Mouse (Mus musculus): ENCODE measurements around the gene Pigb.

The Pigb gene

GRCm38 (mm10) chr9:73045204-73045603 is 5.0 kb upstream of the Pigb start:
- peak; percentile 31 for DNase-seq

- DNase-seq = peak; percentile 93
Measured at GRCm38 (mm10) chr9:73044146-73045079, 4.2 kb upstream of the Pigb start, which contains the start of gene Rab27a. Gene Rab27a (plus strand): TSS chr9:73044854.

DNA sequence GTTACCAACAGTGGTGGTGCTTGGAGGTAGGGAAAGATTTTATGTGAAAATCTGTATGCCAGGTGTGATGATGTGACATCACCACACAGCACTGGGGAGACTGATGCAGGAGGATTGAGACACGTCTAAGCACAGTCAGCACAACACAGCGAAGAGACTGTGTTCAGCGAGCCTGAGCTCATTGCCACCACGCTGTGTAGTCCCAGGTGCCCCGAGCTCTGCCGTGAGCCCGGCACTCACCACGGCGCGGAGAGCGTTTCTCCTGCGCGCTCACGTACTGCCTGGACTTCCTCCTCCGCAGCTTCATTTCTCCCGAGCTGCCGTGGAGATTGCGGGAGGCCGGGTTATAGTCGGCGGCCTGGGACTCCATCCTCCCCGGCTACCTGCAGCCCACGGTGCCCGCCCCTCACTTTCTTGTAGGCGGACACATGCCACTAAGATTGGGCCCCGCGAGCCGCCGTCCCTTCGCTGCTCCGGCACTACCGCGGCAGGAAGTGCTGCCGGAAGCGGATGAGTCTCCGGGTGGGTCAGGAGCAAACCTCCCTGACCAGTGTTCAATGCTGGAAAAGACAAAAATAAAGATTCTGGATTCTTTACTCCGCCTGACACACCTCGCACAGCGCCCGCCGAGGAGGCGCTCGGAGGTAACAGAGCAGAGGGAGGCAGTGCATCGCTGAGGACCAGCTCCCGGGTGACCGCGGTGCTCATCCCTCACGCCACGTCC is 794 bp downstream of the Pigb start:
- DNase-seq = peak; percentile 95

DNA sequence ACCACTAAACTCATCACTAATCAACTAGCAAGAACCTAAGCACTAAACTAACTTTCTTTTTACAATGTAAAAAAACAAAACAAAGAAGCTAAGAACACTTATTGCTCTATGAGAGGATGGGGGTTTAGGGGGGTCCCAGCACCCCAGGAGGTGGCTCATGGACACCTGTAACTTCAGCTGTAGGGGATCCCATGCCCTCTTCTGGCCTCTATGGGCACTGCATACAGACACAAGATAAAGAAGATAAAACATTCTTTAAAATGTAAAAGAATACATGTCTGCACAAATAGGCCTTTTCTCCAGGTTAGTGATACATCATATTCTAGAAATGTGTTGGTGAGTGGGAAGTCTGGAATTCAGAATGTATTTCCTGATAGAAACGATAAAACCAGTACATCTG is 6.8 kb downstream of the Pigb start:
- DNase-seq = no peak

DNA sequence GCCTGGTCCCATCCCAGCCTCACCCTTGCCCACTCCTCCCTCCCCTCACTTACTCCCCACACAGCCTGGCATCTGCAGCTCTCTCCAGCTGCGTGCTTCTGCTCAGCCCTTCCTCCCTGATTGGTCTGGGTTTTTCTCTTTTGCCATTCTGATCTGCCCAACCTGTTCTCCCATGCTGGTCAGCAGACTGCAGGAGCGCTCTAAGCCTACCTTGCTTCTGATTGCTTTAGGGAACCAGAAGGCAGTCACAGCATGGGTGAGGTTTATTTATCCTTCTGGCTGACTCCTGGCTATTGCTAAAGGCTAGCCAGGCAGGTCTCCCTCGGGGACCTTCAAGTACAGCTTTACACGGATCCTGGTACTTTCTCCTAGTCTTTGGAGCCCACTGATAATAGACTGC is 8.8 kb downstream of the Pigb start:
- DNase-seq = no peak

DNA sequence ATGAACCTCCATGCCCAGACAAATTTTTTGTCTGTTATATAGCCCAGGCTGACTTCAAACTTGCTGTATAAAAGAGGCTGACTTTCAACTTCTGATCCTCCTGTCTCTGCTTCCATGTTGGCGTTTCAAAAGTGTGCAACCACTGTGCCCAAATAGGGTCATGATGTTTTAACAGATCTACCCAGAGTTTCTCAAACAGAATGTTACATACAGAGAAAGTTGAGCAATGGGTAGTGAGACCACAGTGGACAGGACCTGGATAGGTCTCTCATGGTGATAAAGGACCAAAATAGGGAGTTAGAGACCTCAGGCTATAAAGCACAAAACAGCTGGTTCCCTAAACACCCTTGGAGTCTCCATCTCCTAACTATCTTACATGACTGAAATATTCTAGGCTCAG is 9.7 kb downstream of the Pigb start:
- DNase-seq = no peak

- no peak for DNase-seq
Measured at GRCm38 (mm10) chr9:73025818-73026636, 14.2 kb downstream of the Pigb start.

DNA sequence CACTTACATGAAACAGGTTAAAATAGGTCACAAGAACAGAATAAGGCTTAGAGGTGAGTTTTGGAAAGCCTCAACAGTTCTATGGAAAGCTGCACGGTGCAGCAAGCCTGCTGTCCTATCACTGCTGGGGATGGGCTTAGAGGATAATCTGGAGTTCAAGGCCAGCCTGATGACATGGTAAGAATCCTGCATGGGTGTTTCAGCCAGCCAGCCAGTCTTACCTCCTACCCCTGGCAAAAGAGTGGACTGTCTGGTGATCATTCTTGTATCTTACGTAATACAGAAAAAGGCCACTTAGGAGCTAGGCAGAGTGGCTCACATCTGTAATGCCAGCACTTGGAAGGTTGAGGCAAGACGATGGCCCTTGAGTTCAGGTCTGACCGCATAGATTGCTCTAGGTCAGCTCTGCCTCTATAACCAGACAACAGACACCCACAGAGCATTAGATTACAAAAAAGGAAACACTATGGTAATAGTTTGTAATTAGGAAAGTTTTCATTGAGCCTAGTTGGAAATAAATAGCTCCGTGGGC is 19.5 kb downstream of the Pigb start:
- DNase-seq = no peak

DNA sequence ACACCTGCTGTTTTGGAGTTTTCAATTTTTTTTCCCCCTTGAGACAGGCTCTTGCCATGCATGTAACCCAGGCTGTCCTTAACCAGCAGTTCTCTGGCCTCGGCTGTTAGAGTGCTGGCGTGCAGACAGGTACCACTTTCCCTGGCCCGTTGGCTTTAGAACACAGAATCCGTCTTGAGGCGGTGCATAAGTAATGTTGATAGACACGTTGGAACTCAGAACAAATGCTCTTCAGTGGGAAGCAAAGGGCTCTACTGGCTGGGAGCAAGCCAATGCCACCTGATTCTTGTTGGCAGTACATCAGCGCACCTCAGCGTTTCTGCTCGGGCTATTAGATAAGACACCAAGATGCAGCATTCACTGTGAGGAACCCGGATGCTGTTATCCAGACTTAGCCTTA is 20.3 kb downstream of the Pigb start:
- DNase-seq = no peak

DNA sequence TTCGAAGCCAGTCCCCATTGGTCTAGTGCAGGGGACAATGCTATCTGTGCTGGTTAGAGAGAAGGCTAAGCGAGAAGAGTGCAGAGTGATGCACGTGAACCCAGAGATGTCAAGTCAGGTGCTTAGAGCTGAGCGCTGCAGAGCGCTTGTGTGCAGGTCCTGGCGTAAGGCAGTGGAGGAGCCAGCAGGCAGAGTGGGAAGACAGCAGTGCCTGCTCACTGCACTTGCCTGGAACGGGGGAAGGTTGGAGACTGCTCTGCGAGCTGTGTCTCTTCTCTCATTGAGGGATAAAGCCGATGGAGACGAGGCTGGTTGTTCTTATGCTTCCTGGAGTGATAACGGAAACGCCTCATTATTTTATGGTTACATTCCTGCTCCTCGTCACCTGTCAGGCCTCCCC is 25.5 kb downstream of the Pigb start:
- DNase-seq = no peak

DNA sequence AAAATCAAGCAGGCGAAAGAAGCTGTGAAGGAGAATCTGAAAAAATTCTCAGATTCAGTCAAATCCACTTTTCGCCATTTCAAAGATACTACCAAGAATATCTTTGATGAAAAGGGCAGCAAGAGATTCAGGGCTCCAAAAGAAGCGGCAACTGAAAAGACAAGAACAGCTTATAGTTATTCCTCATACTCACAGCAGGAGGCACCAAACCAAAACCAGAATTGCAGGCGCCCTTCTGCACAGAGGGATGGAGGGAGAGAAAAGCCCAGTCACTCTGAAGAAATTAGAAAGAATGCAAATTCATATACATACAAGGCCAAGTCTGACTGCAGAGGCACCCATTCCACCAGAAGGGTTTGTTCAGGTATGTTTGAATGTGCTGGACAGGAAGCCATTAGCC is 27.5 kb downstream of the Pigb start:
- no peak for DNase-seq

GRCm38 (mm10) chr9:73008384-73008783 is 31.8 kb downstream of the Pigb start:
- no peak for DNase-seq

DNA sequence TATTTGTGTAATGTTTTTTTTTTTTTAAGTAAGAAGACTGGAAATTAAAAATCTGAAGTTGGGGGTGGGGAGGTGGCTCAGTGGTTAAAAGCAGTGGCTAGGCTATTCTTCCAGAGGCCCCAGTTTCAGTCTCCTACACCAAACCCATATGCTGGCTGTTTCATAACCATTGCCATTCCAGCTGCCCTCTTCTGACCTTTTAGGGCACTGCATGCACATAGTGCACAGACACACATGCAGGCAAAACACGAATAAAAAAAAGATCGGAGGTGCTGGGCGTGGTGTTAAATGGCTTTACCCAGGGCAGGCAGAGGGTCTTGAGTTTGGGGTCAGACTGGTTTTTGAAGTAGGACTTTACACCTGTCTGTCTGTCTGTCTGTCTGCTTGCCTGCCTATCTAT is 34.0 kb downstream of the Pigb start:
- DNase-seq = peak; percentile 25

DNA sequence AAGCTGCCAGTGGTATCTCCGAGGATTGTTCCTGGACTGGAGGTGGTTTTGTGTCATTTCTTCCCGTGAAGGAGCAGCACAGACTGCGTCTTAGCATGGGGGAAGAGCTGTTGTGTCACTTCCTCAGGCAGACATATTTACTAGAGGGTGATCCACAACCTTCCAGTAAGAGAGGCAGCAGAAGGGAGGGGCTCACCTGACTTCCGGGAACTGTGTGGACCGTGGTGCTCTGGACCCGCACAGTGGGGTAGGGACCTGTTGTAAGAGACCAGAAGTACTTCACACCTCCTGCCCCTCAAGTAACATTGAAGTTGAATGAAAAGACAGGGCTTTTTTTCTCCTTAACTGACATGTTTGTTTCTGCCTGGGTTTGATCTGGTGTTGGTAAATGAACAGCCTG is 35.1 kb downstream of the Pigb start:
- DNase-seq = no peak

DNA sequence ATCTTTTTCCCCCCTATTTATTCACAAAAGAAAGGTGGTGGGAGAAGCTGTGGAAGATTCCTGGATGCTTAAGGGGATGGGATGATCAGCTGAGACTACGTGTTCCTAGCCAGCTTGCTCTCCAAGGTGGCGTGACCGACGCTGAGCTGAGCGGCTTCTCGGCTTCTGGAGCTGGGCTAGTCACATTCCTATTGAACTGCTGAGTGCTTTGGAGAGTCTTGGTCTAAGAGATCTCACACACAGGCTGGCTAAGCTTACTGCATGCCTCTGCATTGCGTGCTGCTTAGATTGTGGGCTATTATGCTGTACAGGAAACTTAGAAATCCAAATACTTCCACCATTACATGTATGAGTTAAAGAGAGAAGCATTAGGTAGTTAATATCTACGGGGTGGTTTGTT is 36.1 kb downstream of the Pigb start:
- DNase-seq = no peak

- DNase-seq = no peak
Measured at GRCm38 (mm10) chr9:73002177-73002576, 38.0 kb downstream of the Pigb start.

- no peak for DNase-seq
Measured at GRCm38 (mm10) chr9:73001314-73002011, 38.7 kb downstream of the Pigb start.

DNA sequence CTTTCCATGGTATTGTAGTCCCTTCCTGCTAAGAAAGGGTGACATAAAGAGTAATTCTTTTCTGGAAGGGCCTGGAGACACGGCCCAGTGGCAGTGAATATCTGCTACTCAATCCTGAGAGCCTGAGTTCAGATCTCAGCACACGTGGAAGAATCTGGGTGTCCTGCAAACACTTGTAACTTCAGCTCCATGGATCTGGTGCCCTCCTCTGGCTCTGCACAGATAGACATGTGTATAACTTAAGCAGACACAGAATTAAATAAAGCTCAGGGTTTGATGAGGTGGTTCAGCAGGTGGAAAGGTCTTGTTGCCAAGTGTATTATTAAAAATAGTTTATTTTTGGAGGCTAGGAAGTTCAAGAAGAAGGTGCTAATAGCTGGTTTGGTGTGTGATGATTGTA is 39.7 kb downstream of the Pigb start:
- no peak for DNase-seq

DNA sequence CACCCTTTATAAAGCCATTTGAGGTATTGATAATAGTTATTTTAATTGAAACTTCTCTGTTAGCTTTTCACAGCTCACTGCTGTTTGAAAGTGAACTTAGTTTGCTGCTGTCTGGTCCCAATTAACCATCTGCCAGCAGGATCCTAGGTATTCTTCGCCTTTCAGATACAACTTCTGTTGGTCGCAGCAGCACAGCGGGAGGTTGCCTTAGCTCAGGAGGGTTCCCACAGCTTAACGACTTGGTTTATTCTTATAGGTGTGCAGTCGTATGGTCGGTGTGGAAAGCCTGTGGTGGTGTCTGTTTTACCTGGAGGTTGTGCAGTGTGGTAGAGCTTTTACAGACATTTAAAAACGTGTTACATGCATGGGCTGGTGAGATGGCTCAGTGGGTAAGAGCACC is 43.4 kb downstream of the Pigb start:
- no peak for DNase-seq

GRCm38 (mm10) chr9:72996167-72996566 is 44.0 kb downstream of the Pigb start:
- no peak for DNase-seq

- DNase-seq = no peak
Measured at GRCm38 (mm10) chr9:72992576-72992975, 47.6 kb downstream of the Pigb start.

DNA sequence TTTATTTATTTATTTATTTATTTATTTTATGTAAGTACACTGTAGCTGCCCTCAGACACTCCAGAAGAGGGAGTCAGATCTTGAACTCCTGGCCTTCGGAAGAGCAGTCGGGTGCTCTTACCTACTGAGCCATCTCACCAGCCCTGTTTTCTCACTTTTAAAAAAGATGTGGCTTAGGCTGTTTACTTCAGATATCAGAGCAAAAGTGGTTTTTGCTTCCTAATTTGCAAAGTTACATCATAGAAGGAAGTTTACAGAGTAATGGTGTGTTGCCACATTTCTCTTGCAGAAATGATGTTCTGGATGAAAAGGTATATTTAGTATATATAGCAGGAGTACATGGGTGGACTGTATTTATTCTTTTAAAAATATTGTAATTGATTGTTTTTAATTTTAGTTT is 48.8 kb downstream of the Pigb start:
- no peak for DNase-seq

Data from thymus, postnatal 14 days (tissue).